Mouse (Mus musculus) brown adipose tissue, adult 24 weeks (tissue): Measurements from ENCODE around the gene Prg3. TPM values are rescaled to one million over a fixed set of nuclear protein-coding genes. Genes with fewer than 3 reads are reported as not detected.

Experiments used
- H3K27ac ChIP-seq: fragments of 200-500 bp; replicated peaks from 2 replicates; pipeline ENCODE4 v1.5.1; 2012; ENCODE audit warnings: low read depth, mild to moderate bottlenecking, low read length
- H3K4me1 ChIP-seq: fragments of 200-500 bp; 2 replicates; pipeline ENCODE4 v1.6.1; 2012; ENCODE audit warnings: low read length, mixed read lengths; ENCODE audit not compliant: control insufficient read depth, insufficient read depth, insufficient read length
- H3K4me3 ChIP-seq: fragments of 200-500 bp; 2 replicates; pipeline ENCODE4 v1.5.1; 2012; ENCODE audit warnings: low read depth, mild to moderate bottlenecking, low read length, moderate library complexity; ENCODE audit not compliant: insufficient read depth
- polyA plus RNA-seq: library from polyadenylated mRNA; stranded (reverse); fragments of >200 nt; gene quantifications from 2 replicates; pipeline ENCODE4 v1.2.4, GENCODE M21; 2012; ENCODE audit not compliant: missing spikeins, insufficient read depth, insufficient read length

Prg3 gene
- polyA plus RNA-seq: not detected in 2 replicates

DNA sequence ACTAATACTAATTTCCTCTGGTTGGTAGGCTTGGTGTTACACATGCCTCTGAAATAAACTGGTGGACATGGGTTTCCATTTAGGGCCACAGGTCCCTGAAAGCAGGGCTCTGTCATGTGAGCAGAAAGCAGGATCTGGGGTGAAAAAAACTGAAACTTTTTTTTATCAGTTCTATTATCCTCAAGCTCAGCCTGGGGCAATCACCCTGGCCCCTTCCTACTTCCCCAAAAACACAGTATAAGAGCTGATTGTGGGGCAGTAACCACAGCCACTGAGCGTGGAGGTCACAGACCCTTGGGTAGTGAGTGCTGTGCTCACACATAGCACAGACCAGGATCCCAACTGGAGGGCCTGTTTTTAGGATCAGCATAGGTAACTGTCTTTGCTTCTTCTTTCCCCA lies at the start of gene Prg3:
Gene Prg3, plus strand, starts transcription at position 286 of the 400 bp plus-strand sequence.
- H3K4me3 ChIP-seq: no peak within 1 kb of the TSS
- no peak within 1 kb of the TSS for H3K27ac ChIP-seq
- no peaks in the 10 kb centered on the region for H3K4me1 ChIP-seq

DNA sequence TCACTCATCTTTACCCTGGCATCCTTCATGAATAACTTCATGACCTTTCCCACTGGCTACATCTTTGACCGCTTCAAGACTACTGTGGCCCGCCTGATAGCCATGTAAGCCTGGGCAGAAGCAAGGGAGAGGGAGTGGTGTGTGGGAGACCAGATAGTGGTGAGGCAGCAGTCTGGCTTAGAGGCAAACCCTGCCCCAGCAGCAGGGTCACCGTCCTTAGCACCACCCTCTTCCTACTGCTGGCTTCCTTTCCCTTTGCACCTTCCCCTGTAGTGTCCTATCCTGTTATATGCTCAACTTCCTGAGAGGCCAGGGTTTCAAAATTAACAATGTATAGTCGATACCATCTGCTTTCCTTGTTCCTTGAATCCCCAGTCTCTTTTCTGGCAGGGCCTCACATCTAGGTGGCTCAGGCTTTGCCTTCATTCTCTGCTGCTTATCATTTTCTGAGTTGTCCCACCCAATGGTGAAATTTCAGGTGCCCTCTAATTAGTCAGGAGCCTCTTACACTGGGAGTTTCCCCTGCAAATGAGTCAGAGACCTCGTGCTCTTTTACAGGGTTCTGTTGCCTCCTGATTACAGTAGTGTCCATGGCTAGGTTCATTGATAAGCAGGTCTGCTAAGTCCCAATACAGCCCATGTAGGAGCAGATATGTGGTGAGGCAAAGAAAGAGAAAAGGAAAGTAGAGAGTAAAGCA lies 49.6 kb upstream of the Prg3 start:
- Histone ChIP-seq H3K4me1 (peaks cover 15% of the 10 kb centered on the region; the same call in 1 of the 2 replicates), H3K27ac (peak overlapping the region; percentile 87), H3K4me3 (peak overlapping the region; percentile 64)

DNA sequence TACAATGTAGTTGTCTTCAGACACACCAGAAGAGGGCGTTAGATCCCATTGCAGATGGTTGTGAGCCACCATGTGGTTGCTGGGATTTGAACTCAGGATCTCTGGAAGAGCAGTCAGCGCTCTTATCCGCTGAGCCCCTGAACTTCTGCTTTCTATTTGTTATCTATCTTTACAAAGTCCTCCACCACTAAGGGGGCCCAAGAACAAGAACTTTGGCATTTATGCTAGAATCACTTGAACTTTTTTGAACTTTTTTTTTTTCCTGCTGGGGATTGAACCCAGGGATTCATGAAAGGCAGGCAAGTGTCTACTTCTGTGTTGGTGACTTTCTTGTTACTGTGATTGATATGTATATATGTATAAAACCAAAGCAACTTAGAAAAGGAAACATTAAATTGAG lies 48.7 kb upstream of the Prg3 start:
- Histone ChIP-seq H3K4me3 (no peak overlapping the region), H3K27ac (no peak overlapping the region), H3K4me1 (peaks cover 11% of the 10 kb centered on the region; the same call in 1 of the 2 replicates)

DNA sequence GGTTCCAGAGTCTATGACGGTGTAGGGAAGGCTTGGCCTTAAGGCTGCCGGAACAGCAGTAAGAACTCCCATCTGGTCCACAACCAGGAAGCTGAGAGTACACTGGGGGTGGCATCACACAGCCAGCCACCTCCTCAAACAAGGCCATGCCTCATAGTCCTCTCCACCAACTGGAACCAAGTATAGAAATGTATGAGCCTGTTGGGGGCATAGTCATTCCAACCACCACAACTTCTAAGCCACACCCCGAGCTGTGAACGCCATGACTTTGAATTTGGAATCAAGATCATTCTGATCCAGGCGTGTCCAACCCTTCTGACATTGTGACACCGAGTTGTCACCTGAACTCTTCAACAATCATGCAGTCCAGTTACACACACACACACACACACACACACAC lies 48.3 kb upstream of the Prg3 start:
- Histone ChIP-seq H3K27ac (peak overlapping the region; percentile 44; the same call in 1 of the 2 replicates), H3K4me3 (no peak overlapping the region), H3K4me1 (peaks cover 8% of the 10 kb centered on the region; the same call in 1 of the 2 replicates)

DNA sequence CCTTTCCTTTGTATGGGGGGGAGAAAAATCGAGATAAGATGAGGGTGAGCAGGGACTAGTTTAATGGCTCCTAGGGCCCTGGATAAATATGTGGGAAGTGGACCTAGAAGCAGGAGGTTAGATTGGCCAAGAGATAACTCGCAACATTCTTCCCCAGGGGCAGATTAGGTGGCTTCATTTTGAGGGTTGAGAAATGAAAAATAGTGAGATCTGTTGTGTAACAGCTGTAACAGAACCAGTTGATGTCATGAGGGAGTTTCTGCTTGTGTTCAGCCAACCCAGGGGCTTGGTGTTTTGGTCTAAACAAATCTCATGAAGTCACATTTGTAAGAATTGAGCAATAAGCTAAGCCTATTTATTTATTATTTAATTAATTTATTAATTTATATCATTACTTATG lies 46.7 kb upstream of the Prg3 start:
- Histone ChIP-seq H3K4me1 (peaks cover 8% of the 10 kb centered on the region; the same call in 1 of the 2 replicates), H3K4me3 (no peak overlapping the region), H3K27ac (no peak overlapping the region)

DNA sequence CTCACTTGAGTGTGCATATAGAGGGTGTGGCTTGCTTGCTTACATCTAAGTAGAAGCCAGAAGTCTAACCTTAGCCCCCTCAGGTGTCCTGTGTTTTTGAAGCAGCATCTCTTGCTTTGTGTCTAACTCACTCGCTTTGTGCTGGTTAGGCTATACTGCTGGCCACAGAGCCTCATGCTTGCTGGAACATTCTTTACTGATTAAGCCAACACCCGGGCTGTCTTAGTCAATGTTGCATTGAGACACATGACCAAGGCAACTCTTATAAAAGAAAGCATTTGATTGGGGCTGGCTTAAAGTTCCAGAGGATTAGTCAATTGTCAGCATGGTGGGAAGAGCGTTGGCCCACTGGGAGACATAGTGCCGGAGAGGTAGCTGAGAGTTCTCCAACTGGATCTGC lies 46.2 kb upstream of the Prg3 start:
- Histone ChIP-seq H3K27ac (peak overlapping the region; percentile 57), H3K4me1 (peaks cover 8% of the 10 kb centered on the region; the same call in 1 of the 2 replicates), H3K4me3 (no peak overlapping the region)

DNA sequence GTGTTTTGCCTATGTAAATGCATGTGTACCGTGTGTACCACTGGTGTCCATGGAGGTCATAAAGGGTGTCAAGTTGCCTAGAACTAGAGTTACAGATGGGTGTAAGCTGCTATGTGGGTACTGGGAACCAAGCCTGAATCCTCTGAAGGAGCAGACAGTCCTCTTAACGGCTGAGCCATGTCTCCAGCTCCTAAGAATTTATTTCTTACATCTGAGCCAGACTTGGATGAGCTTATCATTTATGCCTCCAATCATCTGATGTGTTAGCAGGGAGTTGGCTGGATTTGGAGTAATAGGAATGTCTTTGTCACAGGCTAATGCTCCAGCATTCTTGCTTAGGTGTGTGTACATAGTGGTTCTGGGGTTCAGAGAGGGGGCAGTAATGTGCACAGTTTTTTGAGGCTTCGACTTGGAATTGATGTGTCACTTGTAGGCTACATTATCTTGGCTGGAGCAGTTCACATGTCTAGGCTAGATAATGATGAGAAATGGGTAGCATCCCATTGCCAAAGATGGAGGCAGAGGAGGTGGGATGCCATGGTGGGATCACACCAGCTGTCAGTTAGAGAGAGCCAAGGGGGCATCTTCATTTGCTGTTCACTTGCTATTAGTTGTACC lies 40.8 kb upstream of the Prg3 start:
- H3K27ac ChIP-seq: no peak overlapping the region
- H3K4me3 ChIP-seq: no peak overlapping the region
- no peaks in the 10 kb centered on the region; the same call in 1 of the 2 replicates for H3K4me1 ChIP-seq

DNA sequence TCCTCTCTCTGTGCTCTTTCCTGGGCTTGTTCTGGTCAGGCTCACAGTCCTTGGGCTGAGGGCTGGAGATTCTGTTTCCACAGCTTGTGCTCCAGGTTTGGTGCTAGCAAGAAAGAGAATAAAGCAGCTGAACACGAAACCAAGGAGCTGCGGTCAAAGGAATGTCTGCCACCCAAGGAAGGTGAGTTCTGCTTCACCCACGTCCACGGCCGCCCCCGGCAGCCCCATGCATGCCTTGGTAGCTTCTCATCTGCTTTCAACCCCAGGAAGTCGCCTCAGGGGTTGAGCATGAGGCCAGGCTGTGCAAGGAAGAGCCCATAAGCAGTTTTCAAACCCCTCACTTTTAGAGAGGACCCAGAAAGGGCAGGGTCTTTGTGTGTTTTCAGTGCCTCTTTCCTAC lies 39.8 kb upstream of the Prg3 start:
- no peak overlapping the region for H3K27ac ChIP-seq
- H3K4me3 ChIP-seq: no peak overlapping the region
- H3K4me1 ChIP-seq: no peaks in the 10 kb centered on the region; the same call in 1 of the 2 replicates

DNA sequence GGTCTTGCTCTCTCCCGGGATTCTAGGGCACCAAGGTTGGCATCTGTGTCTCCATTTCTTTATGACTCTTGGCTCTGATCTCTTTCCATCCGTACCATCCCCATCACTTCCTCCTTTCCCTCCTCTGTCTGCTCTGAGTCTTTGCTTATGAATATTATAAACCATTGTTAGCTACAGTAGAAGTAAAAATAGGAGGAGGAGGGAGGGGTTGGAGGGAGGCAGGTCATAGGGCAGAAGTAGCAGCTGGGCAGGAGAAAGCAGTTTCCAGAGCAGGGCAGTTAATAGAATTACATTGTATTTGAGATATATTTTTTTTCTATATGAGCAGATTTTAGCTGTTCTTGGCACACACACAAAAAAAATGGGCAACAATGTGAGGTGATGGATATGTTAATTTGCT lies 39.3 kb upstream of the Prg3 start:
- Histone ChIP-seq H3K27ac (no peak overlapping the region), H3K4me1 (no peaks in the 10 kb centered on the region; the same call in 1 of the 2 replicates), H3K4me3 (no peak overlapping the region)

DNA sequence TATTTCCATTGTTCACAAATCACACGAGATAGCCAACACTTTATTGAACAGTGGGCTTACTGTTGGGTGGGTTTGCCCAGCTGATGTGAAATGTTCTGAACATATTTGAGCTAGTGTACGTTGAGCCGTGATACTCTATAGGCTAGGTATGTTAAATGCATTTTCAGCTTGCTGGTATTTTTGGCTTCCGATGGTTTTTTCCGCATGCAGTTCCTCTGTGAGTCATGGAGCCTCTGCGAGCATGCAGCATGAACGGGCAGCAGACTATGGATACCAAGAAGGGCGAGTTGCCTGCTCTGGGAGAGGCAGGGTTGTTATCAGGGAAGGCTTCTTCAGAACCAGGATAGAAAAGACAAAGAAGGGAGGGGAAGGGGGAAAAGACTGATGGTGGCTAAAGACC lies 37.0 kb upstream of the Prg3 start:
- H3K27ac ChIP-seq: no peak overlapping the region
- no peaks in the 10 kb centered on the region; the same call in 1 of the 2 replicates for H3K4me1 ChIP-seq

DNA sequence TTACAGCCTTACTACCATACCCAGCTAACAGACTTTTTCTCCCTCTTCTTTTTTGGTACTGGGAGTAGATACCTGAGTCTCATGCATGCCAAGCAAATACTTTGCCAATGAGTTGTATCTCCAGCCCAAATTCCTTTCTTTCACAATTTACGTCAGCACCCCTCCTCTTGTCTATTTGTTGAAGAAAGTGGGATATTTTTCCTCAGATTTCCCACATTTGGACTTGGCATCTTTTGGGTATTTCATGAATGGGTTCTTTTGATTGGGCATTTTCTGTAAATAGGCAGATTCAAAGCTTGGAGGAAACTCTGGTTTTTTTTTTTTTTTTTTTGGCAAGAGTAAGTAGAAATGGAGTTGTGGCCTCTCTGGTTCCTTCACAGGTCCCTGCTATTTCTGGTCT lies 35.8 kb upstream of the Prg3 start:
- Histone ChIP-seq H3K27ac (no peak overlapping the region), H3K4me1 (no peaks in the 10 kb centered on the region; the same call in 1 of the 2 replicates), H3K4me3 (no peak overlapping the region)

More for the DNA sequence above, 37.0 kb upstream of the Prg3 start:
- H3K4me3 ChIP-seq: no peak overlapping the region

DNA sequence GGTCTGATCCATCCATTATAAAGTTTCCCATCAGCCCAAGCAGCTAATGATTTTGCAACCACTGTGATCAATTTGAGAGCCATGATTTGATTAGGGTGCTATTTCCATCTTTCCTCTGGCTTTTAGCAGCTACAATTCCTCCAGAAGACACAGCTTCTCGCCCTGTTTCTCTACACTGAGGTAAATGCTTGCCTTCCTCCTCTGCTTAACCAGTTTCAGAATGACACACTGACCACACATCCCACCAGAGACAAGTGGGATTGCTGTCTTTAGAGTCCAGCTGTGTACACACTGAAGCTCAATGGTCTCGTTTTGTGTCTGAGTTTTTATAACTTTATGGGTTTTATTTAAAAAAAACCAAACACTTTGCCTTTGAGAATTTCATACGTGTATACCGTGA lies 35.3 kb upstream of the Prg3 start:
- Histone ChIP-seq H3K27ac (no peak overlapping the region), H3K4me1 (no peaks in the 10 kb centered on the region; the same call in 1 of the 2 replicates), H3K4me3 (no peak overlapping the region)

DNA sequence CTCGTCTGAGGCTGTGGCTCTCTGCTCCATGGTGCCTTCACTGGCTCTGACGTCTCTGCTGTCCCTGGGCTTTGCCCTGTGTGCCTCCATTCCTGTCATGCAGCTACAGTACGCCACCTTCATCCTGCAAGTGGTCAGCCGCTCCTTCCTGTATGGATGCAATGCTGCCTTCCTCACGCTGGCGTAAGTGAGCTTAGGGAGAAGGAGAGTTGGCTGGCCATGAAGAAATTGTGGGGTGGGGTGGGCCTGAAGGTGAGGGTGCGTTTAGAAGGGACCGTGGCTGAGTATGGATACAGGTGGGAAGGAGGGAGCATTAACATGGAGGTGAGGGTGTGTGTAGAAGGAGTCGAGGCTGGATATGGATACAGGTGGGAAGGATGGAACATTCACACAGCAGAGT lies 32.6 kb upstream of the Prg3 start:
- no peak overlapping the region for H3K27ac ChIP-seq
- H3K4me1 ChIP-seq: no peaks in the 10 kb centered on the region
- H3K4me3 ChIP-seq: no peak overlapping the region

DNA sequence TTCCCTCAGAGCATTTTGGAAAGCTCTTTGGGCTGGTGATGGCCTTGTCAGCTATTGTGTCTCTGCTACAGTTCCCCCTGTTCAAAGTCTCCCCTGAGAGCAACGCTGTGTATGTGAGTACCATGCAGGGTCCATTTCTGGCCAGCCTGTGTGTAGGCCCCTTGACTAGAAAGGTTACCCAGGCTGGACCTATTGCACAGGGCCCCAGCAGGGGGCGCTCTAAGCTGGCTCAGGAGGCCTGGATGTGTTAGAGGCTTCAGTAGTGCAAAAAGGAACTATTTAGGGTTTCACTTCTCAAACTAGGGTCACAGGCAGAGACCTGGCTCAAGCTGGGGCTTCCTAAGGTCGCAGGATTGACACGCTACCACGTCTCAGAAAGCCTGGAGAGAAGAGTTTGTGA lies 31.7 kb upstream of the Prg3 start:
- no peak overlapping the region for H3K4me3 ChIP-seq
- H3K27ac ChIP-seq: no peak overlapping the region
- H3K4me1 ChIP-seq: no peaks in the 10 kb centered on the region

DNA sequence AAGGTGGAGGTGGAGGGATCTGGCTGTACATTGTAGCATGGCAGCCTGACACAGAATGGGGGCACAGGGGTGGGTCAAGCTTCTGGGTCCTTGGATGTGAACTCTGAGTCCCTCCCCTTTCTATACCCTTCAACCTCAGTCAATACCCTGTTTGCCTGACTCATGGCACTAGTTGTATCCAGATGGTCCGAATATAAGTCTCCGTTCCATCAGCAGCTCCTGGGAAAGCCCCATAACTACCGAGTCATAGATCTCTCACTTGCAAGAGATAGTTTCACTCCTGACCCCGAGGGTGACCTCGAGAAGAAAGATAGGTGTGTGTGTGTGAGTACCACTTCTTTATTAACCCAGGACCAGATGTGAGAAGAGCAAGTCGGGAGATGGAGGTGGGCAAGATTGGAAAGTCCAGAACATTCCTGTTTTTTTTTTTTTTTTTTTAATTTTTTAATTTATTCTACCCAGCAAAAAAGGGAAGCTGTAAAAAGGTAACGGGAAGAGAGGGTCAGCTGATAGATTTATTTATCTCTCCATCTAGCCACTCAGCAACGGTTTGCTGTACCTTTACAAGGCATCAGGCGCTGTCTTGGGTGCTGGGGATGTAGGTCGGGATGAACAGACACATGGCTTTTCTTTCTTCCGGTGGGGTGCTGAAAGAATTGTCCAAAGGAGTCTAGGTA lies 29.3 kb upstream of the Prg3 start:
- no peak overlapping the region for H3K27ac ChIP-seq
- no peak overlapping the region for H3K4me3 ChIP-seq
- no peaks in the 10 kb centered on the region for H3K4me1 ChIP-seq
